Comparison of ENCODE assay signal across 21 mouse cellular contexts in genomic region chr11:107538994-107539393, GRCm38 (mm10). TPM values are rescaled to one million over a fixed set of nuclear protein-coding genes. Genes with fewer than 3 reads are reported as not detected.
A peak's percentile ranks its signal among the peaks of the same experiment; 100 is the strongest.
DNase-seq lines count a peak whose midpoint lies in the region; ATAC-seq and TF ChIP-seq lines count a peak whose summit lies in the region.
"Had no signal": no experiment of that assay in that cellular context is flagged by ENCODE, and none has a peak within 500 bp of the region (broad histone marks: within the 10 kb centered on the region; RNA-seq: fewer than 3 reads in every experiment).

No protein-coding gene starts in this region.

- no peak overlapping the region for H3K9ac ChIP-seq in intestine, embryonic 16.5 days (ENCODE audit: low read depth, low read length)
- no peak overlapping the region for H3K9ac ChIP-seq in hindbrain, embryonic 13.5 days
- H3K9ac ChIP-seq: forebrain, embryonic 13.5 days; heart, embryonic 15.5 days; liver, postnatal 0 days; midbrain, embryonic 15.5 days had no signal

- no peaks in the 10 kb centered on the region for H3K36me3 ChIP-seq in intestine, embryonic 16.5 days (ENCODE audit: control insufficient read depth, insufficient read depth, low read length)
- no peaks in the 10 kb centered on the region for H3K36me3 ChIP-seq in hindbrain, embryonic 13.5 days
- H3K36me3 ChIP-seq: heart, embryonic 15.5 days; limb, embryonic 10.5 days; midbrain, embryonic 15.5 days had no signal

- no peak overlapping the region for H3K4me2 ChIP-seq in intestine, embryonic 16.5 days (ENCODE audit: low read depth, low read length)
- no peak overlapping the region for H3K4me2 ChIP-seq in hindbrain, embryonic 13.5 days
- H3K4me2 ChIP-seq: forebrain, embryonic 13.5 days; heart, embryonic 15.5 days; midbrain, embryonic 15.5 days had no signal

- peak; percentile 100 for ATAC-seq in CD4-positive, CD25-positive, alpha-beta regulatory T cell, adult 4 months
- ATAC-seq in intestine, embryonic 16.5 days, result peak; percentile 70
- ATAC-seq in hindbrain, embryonic 13.5 days (ENCODE audit: low FRiP score), result no peak
- ATAC-seq: forebrain, embryonic 13.5 days; hindbrain, postnatal 0 days; liver, postnatal 0 days; midbrain, embryonic 15.5 days had no signal

- no peaks in the 10 kb centered on the region for H3K4me1 ChIP-seq in intestine, embryonic 16.5 days (ENCODE audit: control insufficient read depth, insufficient read depth, low read length)
- no peaks in the 10 kb centered on the region for H3K4me1 ChIP-seq in hindbrain, embryonic 13.5 days (replicated peaks)
- H3K4me1 ChIP-seq: forebrain, embryonic 13.5 days; heart, embryonic 15.5 days; limb, embryonic 10.5 days; midbrain, embryonic 15.5 days had no signal

- H3K27me3 ChIP-seq in intestine, embryonic 16.5 days (replicated peaks; ENCODE audit: control insufficient read depth, insufficient read depth, low read length), result no peaks in the 10 kb centered on the region
- H3K27me3 ChIP-seq in hindbrain, embryonic 13.5 days, result no peaks in the 10 kb centered on the region
- H3K27me3 ChIP-seq: forebrain, embryonic 13.5 days; heart, embryonic 15.5 days; midbrain, embryonic 15.5 days had no signal

- H3K9me3 ChIP-seq in intestine, embryonic 16.5 days (ENCODE audit: control insufficient read depth, low read length), result no peaks in the 10 kb centered on the region
- H3K9me3 ChIP-seq in hindbrain, embryonic 13.5 days, result no peaks in the 10 kb centered on the region
- H3K9me3 ChIP-seq: forebrain, embryonic 13.5 days; heart, embryonic 15.5 days; limb, embryonic 10.5 days; midbrain, embryonic 15.5 days had no signal

- TF ChIP-seq CTCF in gastrocnemius, adult 2 months (IDR thresholded peaks at IDR 0.05), result no peak

- DNase-seq in 3T3-L1 (ENCODE audit: low read depth, low spot score) (peak; percentile 22), WW6 (ENCODE audit: low read depth, low spot score) (peak; percentile 57)
- DNase-seq in ovary, adult 18-20 months (ENCODE audit: low spot score), result no peak
- DNase-seq in gastrocnemius, adult 2 months, result no peak
- DNase-seq in layer of hippocampus, adult 18-20 months (ENCODE audit: low spot score in 2 of 2), result no peak
- DNase-seq: adrenal gland, postnatal 25 days; cerebellum, adult 11-12 months; gastrocnemius, postnatal 14 days; heart, postnatal 4 days; kidney, postnatal 36 days; layer of hippocampus, adult 9-11 months; liver, postnatal 0 days; thymus, adult 18-20 months had no signal

- no peak overlapping the region for H3K27ac ChIP-seq in intestine, embryonic 16.5 days (ENCODE audit: low read length)
- H3K27ac ChIP-seq in hindbrain, embryonic 13.5 days, result no peak overlapping the region
- H3K27ac ChIP-seq in gastrocnemius, adult 2 months, result no peak overlapping the region
- H3K27ac ChIP-seq: forebrain, embryonic 13.5 days; heart, embryonic 15.5 days; hindbrain, postnatal 0 days; limb, embryonic 10.5 days; midbrain, embryonic 15.5 days had no signal

- intact Hi-C loops in gastrocnemius, adult 2 months (cut with DNase I), result no loop called here

- H3K4me3 ChIP-seq in intestine, embryonic 16.5 days (ENCODE audit: low read length), result no peak overlapping the region
- no peak overlapping the region for H3K4me3 ChIP-seq in hindbrain, embryonic 13.5 days
- H3K4me3 ChIP-seq in gastrocnemius, adult 2 months, result no peak overlapping the region
- H3K4me3 ChIP-seq: forebrain, embryonic 13.5 days; heart, embryonic 15.5 days; limb, embryonic 10.5 days; midbrain, embryonic 15.5 days had no signal

- 96% methylated on average over 4 of the region's 4 CpGs for WGBS in intestine, embryonic 16.5 days
- 88% methylated on average over 4 of the region's 4 CpGs for WGBS in hindbrain, embryonic 13.5 days

RNA-seq across cellular contexts. Expression of gene Helz, which starts 8.7 kb away (rescaled TPM):
- 10 to 100 TPM; 27.8 to 35.7 TPM for polyA plus RNA-seq in CD4-positive, CD25-positive, alpha-beta regulatory T cell, adult 4 months (2017; shearing (Covaris generic))
- 12.8 and 13.5 TPM in 2 replicates for polyA plus RNA-seq in intestine, embryonic 16.5 days (2015; fragmentation: Nextera tagmentation; extraction: Ambion mirVana)
- 16.2 and 17.7 TPM in 2 replicates for polyA plus RNA-seq in hindbrain, embryonic 13.5 days (2015; fragmentation: Nextera tagmentation; extraction: Ambion mirVana)
- total RNA-seq in gastrocnemius, adult 2 months (2021), result 10 to 100 TPM; 16.2 to 21.1 TPM
- 10 to 100 TPM; 42.5 to 47.2 TPM for total RNA-seq in layer of hippocampus, adult 18-20 months (2021)

RNA-seq across cellular contexts. Expression of gene Psmd12, which starts 59.7 kb away (rescaled TPM):
- 100 to 1,000 TPM; 106 to 112 TPM for polyA plus RNA-seq in CD4-positive, CD25-positive, alpha-beta regulatory T cell, adult 4 months (2017; shearing (Covaris generic))
- polyA plus RNA-seq in intestine, embryonic 16.5 days (2015; fragmentation: Nextera tagmentation; extraction: Ambion mirVana), result 144 and 154 TPM in 2 replicates
- polyA plus RNA-seq in hindbrain, embryonic 13.5 days (2015; fragmentation: Nextera tagmentation; extraction: Ambion mirVana), result 158 and 163 TPM in 2 replicates
- total RNA-seq in gastrocnemius, adult 2 months (2021), result 100 to 1,000 TPM; 105 to 106 TPM
- total RNA-seq in layer of hippocampus, adult 18-20 months (2021), result 10 to 100 TPM; 66.5 to 69.8 TPM

Comparison
In these comparisons a context has a peak if more than half of its experiments do, and no peak if none do; other contexts are left out.
1. DNase-seq: peak in 3T3-L1 (single experiment) and WW6 (single experiment); none in ovary, adult 18-20 months (single experiment), gastrocnemius, adult 2 months (single experiment) and layer of hippocampus, adult 18-20 months (0 of 2).